Mouse (Mus musculus) T-helper 1 cell (primary cell): ENCODE measurements around the gene Adcy7.

ENCODE experiments used
- in situ Hi-C: fragments of 300-600 bp; cut with MboI, MseI; formaldehyde crosslinking; loops from one replicate; pipeline ENCODE4 v1.15.1; 2025; ENCODE audit warnings: high pct_unique_total_duplicates

The Adcy7 gene

DNA sequence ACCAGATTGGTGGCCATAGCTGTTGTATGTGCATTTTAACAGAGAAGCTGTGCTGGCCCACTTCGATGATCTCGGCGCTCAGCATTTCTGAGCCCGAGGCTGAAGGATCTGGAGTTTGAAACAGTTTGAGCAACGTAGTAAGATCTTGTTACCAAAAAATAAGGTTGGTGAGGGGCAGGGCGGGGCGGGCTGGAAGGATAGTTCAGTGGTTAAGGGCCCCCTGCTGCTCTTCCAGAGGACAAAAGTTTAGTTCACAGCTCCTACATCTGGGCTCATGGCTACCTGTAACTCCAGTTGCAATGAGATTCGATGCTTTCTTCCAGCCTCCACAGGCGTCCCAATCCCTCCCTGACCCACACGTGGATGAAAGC lies 26.5 kb downstream of the Adcy7 start:
- in situ Hi-C loops, result no loop called here

GRCm38 (mm10) chr8:88299907-88300603 lies 27.9 kb downstream of the Adcy7 start:
- in situ Hi-C loops, result no loop called here

GRCm38 (mm10) chr8:88301589-88302437 lies 29.6 kb downstream of the Adcy7 start:
- in situ Hi-C loops, result no loop called here

DNA sequence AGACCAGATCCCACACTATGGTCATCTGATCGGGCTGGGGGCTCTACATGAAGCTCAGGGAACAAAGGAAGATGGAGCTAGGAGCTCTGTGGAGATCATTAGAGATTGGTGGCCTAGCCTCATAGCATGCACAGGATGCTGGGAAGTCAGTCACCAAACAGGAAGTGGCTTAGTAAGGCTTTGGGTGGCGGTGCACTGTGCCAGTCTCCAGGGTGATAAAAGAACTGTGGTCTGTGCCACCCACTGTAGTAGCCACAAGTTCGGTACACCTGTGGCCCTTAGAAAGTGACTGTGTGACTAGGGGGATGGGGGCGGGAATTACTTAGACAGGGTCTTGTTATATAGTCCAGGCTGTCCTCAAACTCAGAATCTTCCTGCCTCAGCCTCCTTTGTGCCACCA lies 33.6 kb downstream of the Adcy7 start:
- in situ Hi-C loops, result no loop called here

DNA sequence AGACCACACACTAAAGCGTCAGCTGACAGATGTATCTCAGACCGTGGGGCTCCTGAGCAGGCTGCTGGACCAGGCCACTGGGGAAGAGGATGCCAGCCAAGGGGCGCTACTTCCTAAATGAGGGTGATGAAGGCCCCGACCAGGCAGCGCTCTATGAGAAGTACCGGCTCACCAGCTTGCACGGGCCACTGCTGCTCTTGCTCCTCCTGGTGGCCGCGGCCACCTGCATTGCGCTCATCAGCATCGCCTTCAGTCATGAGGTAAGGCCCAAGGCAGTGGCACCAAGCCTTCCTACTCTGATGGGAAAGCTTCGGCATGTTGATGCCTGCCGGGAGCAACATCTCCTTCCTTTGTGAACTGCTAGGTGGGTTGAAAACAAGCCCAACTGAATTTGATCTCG lies 34.3 kb downstream of the Adcy7 start:
- in situ Hi-C loops, result no loop called here

DNA sequence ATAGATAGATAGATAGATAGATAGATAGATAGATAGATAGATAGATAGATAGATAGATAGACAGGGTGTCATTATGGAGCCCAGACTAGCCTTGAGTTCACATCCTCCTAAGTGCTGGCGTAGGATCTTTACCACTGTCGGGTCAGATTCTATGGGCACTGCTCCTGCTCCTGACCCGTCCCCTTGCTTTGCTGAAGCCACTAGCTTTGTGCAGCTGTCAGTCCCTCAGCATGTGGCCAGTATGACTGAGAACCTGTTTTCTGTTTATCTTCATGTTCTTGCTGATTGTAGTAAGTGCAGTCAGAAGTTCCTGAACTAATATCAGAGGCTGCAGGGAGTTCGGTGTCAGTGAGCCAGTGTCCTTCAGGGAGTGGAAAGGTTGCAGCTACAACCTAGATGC lies 35.5 kb downstream of the Adcy7 start:
- in situ Hi-C loops, result no loop called here

- in situ Hi-C loops, result no loop called here
Observed at GRCm38 (mm10) chr8:88309274-88309873, 37.2 kb downstream of the Adcy7 start.

DNA sequence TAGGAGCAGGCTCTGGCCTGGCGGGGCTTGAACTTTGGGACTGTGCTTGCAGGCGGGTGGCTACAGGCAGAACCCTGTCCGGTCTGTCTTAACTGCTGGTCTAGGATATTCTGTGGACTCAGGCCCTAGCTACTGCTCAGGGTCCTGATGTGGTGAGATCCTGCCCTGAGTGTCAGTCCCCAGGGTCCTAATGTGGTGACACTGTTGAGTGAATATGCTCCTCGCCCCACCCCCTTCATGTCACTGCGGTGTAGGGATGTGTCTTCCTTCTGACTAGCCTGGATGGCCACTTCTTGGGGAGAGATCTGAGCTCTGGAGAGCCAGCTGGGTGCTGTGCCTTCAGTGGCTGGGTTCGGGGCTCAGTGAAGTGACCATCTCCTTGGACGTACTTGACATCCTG lies 37.7 kb downstream of the Adcy7 start:
- in situ Hi-C loops, result no loop called here

DNA sequence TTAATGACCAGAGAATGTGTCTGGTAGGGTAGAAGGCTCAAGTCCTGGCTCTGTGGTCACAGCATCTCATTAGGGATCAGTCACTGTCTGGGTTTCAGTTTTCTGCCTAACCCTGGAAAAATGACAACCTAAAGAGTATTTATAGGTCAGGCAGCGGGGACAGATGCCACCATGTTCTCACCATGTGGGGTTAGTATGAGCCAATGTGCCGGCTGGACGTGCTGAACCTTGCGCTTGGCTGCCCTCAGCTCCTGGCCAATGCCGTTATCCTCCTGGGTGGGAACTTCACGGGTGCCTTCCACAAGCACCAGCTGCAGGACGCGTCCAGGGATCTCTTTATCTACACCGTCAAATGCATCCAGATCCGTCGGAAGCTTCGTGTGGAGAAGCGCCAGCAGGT lies 38.1 kb downstream of the Adcy7 start:
- in situ Hi-C loops, result no loop called here

DNA sequence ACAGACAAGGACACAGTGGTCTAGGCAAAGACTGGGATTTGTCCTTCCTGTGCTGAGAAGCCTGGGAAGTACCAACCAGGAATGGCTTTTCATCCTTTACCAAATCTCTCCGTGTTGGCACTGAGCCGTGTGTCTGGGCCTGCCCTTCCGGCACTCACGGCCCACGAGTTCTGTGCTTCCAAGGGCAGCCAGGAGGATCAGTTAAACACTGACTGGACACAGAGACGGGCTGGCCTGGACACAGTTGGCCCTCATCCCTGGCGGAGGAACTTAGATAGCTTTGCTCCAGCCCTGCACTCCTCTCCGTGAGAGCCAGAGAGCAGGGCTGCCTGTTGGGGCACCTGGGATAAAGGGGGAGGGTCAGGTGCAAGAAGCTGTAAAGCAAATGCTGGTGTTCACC lies 40.8 kb downstream of the Adcy7 start:
- in situ Hi-C loops, result no loop called here

DNA sequence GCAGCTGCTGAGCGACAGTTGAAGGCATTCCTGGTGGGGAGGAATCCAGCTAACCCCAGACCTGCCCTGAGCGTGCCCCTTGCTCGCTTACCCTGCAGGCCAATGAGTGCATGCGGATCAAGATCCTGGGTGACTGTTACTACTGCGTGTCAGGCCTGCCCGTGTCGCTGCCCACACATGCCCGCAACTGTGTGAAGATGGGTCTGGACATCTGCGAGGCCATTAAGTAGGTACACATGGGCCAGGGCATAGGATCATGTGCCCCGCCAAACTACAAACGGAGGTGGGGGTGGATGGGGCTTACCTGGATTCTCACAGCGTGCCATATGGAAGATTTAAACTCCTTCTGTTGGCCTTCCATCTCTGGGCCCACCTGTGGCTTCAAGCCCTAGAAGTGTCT lies 41.8 kb downstream of the Adcy7 start:
- in situ Hi-C loops, result no loop called here

- in situ Hi-C loops, result loop anchor here (5.0 kb wide), 1 partner anchor 37 kb away; no protein-coding TSS in a partner anchor
Observed at GRCm38 (mm10) chr8:88315302-88315701, 43.1 kb downstream of the Adcy7 start.

DNA sequence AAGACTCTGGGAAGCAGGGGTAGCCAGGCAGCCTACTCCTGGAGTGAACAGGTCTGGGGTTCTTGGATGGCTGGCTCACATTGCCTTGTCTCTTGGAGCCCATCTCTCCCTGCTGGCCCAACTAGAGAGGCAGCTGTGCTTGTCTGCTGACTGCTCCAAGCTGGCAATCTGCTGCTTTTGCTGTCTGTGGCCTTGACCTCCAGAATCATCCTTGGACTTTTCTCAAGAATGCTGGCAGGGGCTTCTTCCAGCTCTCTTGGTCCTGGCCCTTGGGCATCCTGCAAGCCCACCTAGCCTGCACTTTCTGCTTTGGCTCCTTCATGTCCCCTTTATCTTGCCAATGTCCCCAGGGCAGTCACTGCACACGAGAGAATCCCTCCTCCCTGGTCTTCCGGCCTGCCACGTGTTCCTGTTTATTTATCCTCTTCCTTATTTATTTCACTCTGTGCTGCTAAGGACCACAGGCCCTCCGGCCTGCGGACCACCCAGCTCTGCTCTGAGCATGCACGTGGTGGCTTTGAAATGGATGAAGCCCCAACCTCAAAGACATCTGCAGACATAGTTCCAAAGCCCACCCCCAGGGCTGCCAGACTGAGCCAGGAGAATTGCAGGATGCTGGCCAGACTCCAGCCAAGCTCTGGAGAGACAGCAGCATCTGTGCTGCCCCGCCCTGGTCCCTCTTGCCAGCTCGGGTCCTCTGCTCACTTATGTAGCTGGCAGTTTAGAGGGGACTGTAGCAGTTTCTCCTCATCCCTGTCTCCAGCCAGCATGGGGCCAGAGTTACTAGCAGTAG lies 44.1 kb downstream of the Adcy7 start:
- in situ Hi-C loops, result loop anchor here (5.0 kb wide), 1 partner anchor 36 kb away; no protein-coding TSS in a partner anchor

DNA sequence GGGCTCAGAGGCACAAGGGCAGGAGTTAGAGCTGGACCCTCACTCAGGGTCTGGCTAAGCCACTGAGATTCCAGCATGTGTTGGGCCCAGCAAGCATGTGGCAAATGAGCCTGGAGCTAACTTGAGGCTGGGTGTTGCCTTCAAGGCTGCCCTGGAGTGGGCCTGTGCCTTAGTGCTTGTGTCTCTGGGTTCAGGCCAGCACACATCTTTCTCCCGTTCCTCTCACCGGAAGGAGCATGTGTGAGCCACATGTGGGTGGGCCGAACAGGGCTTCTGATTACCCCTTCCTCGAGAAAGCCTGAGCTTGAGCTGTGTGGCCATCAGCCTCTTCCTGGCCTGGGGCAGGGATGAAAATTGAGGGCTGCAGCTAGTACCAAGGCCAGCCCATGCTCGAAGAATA lies 45.1 kb downstream of the Adcy7 start:
- in situ Hi-C loops, result loop anchor here (5.0 kb wide), 1 partner anchor 35 kb away; no protein-coding TSS in a partner anchor

- in situ Hi-C loops, result loop anchor here (5.0 kb wide), 1 partner anchor 34 kb away; no protein-coding TSS in a partner anchor
Observed at GRCm38 (mm10) chr8:88318151-88318550, 45.9 kb downstream of the Adcy7 start.

DNA sequence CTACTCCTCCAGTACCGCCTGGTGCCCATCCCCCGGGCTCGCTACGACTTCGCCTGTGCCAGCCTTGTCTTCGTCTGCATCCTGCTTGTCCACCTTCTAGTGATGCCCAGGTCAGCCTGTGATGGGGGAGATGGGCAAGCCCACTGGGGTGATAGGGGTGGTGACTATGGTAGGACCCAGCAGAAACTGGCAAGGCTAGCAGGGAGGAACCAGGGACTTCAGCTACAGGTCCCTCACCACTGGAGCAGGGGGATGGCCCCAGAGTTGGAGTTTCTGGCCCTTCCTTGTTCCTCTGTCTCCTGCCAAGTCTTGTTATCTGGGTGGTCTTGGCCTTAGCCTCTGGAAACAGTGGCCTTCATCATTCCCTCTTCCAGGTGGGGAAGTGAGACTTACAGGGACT lies 47.9 kb downstream of the Adcy7 start:
- in situ Hi-C loops, result no loop called here

GRCm38 (mm10) chr8:88321387-88321786 lies 49.2 kb downstream of the Adcy7 start:
- in situ Hi-C loops, result no loop called here

GRCm38 (mm10) chr8:88323523-88323922 lies 51.3 kb downstream of the Adcy7 start:
- in situ Hi-C loops, result no loop called here

DNA sequence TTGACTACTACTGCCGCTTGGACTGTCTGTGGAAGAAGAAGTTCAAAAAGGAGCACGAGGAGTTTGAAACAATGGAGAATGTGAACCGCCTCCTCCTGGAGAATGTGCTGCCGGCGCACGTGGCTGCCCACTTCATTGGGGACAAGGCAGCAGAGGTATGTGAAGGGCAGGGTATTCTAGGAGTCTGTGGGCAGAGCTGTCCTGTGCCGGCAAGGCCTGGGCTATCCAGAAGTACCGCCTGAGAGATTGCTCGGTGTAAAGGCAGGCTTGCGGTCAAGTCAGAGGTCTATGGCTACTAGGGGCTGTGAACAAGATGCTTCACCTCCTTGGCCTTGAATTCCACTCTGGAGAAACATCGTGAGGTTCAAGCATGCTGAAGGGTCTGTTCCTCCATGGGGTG lies 52.6 kb downstream of the Adcy7 start:
- in situ Hi-C loops, result no loop called here

DNA sequence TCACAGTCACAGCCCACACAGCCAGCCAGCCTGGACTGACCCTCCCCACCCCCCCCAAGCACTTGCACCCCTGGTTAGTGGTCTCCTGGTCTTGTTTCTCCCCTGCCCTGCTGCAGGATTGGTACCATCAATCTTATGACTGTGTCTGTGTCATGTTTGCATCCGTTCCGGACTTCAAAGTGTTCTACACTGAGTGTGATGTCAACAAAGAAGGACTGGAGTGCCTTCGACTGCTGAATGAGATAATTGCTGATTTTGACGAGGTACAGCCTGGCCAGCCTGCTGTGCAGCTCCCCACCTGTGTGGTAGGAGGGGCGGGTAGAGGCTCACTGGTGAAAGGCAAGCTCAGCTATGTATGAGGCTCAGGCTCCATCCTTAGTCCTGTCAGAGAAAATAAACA lies 53.0 kb downstream of the Adcy7 start:
- in situ Hi-C loops, result no loop called here

DNA sequence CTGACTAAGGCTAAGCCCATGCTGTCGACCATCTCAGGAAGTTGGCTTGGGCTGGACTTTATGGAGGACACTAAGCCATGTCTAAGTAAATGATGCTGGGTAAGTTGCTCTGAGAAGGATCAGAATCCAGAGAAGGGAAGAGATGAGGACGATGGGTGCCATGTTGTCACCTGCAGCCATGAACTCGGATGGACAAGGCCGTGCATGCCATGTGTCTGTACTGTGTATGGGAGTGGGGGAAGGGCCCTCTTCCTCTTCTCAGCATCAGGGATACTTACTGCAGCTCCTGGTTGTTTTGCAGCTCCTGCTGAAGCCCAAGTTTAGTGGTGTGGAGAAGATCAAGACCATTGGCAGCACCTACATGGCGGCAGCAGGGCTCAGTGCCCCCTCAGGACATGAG lies 53.6 kb downstream of the Adcy7 start:
- in situ Hi-C loops, result no loop called here

- in situ Hi-C loops, result no loop called here
Observed at GRCm38 (mm10) chr8:88326328-88326727, 54.1 kb downstream of the Adcy7 start.
